Mouse (Mus musculus) frontal cortex, adult 2 months (tissue): ENCODE results near the gene Fgf7. TPM values are rescaled to one million over a fixed set of nuclear protein-coding genes. Genes with fewer than 3 reads are reported as not detected.

Source experiments
- DNase-seq, 2 experiments: peaks; one replicate each; pipeline ENCODE4 v3.0.0; 2022; ENCODE audit warnings: low spot score in 1 of 2; ENCODE audit errors: extremely low spot score in 1 of 2
- polyA plus RNA-seq: library from polyadenylated mRNA; depleted of rRNA; stranded (reverse); fragments of >200 nt; gene quantifications from 2 replicates; pipeline ENCODE4 v1.2.3, GENCODE M21; 2012; rRNA removed

Fgf7 gene
- polyA plus RNA-seq, result 1.5 and 1.9 TPM in 2 replicates

DNA sequence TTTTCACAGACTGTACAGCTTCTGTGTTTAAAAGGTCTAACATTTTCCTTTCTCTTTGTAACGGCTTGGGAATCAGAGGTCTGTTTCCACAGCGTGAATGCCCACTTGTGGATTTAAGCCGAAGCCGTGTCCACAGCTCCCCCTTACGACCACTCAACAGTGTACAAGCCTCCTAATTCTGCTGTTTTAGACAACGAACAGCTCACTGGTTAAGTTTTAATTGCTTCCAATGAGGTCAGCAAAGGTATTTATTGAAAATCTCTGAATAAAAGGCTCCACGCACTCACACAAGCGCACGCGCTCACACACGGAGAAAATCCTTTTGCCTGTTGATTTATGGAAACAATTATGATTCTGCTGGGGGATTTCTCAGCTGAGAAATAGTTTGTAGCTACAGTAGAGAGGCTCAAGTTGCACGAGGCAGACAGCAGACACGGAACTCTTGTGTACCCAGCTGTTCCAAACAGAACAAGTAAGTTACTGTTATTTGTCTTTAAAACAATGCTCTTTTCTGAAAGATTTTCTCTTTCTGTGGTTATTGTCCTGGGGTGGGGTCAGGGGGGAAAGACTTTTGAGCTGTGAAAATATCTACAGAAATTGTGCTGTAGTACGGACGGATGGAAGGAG lies at the start of gene Fgf7:
Gene Fgf7, plus strand, starts transcription at position 280 of the 627 bp plus-strand sequence.
- DNase-seq, result peak in 1 of 2 experiments; percentile 22

DNA sequence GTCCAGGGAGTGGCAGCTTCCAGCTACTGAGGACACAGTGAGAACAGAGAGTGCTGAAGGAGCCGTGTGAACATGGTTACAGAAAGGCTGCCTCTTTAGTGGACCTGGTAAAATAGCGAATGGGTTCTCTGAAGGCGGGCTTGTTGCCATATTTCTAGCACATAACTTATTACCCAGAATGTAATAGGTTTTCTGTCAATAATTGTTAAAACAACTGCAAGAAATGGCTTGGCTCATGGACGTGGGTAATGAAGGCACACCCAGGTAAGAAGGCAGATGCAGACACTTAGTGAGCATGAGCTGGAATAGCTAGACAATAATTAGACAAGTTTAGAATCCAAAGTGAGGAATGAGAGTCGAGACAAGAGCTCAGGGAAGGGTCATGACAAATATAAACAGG lies 32.2 kb upstream of the Fgf7 start:
- no peak for DNase-seq

DNA sequence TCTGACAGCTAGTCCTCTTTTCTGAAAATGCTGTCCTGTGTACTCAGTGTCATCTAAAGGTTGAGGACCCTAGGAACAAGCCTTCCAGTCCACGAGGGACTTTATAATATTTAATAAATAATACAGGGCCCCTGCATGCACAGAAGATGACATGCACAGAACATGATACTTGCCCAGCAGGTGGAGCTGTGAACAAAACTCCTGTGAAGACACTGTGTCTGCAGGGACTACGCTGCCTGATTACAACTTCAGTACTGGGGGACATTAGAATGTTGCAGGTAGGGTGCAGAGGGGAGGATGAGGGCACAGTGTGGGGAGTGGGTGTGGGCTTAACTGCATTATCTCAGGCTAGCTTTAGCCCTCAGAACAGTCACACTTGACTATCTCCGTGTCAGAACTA lies 28.4 kb upstream of the Fgf7 start:
- DNase-seq, result peak; percentile 36 to 81

DNA sequence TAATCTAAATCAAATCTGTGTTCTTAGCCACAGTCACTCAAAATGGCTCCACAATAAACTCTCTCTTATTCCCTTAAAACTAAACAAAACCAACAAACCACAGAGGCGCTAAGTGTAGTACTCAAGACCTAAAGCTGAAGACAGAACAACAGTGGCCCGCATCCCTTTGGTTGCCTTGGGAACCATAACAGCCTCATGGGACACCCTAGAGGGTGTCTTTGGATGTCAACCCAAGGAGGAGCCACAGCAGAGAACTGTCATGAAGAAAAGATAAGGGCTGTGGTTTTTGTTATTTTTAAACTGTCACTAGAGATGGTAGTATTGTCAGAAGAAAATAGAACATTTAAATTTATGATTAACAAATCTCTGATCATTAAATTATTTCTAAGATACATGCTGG lies 27.7 kb upstream of the Fgf7 start:
- DNase-seq, result no peak

DNA sequence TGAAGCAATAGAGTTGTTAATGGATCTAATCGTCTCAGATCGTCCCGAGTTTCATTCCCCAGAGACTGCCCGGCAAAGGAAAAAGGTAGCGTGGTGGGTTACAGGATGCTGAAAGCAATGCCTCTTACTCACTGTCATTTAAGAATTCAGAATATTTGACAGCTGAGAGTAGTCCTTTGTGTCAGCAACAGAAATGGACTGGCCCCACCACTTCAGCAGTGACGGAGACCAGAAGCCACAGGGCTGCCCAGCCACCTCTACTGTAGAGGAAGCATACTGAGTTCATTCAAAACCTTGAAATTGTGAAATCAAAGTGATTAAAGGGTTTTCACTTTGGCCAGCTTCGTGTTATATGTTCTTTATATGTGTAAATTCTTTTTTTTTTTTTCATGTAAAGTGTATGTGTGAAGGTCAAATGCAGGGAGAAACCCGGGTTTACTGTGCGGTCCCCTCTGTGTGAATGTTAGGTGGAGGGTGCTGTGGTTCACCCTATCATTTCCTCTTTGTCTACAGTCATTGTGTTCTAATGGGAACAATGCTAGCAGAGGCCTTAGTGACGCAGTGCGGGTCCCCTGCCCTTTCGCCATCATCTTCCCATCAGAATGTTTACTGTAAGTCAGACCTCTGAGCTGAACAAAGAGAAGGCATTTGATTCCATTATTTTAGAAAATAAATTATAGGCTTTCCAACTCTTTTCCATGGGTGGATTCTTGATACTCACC lies 19.3 kb upstream of the Fgf7 start:
- no peak for DNase-seq

DNA sequence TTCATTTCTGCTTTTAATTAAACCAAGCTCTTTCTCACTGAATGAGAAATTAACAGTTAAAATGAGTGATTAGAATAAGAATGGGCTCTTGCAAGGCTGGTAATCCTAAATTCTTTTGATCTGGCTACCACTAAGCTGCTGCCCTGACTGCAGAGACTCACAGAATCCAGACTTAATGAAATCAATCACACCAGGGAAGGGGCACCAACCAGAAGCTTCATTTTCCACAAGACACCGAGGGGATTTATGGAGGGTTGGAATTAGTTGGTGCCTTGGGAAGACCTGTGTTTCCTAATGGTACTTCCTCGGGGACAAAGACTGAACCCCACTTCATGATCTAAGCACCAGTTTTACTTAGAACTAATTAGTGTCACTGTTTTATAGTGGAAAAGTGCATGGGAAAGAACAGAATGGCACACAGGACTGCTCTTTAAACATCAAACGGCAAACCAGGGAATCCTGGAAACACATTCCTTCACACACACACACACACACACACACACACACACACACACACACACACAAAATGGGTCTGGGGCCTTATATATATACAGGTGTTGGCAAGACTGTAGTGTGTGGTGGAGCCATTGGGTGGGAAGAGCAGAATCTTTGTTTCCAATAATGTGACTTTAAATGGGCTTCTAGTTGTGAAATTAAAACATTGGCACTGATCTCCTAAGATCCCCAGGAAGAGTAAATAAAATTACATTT lies 18.5 kb upstream of the Fgf7 start:
- DNase-seq, result no peak

DNA sequence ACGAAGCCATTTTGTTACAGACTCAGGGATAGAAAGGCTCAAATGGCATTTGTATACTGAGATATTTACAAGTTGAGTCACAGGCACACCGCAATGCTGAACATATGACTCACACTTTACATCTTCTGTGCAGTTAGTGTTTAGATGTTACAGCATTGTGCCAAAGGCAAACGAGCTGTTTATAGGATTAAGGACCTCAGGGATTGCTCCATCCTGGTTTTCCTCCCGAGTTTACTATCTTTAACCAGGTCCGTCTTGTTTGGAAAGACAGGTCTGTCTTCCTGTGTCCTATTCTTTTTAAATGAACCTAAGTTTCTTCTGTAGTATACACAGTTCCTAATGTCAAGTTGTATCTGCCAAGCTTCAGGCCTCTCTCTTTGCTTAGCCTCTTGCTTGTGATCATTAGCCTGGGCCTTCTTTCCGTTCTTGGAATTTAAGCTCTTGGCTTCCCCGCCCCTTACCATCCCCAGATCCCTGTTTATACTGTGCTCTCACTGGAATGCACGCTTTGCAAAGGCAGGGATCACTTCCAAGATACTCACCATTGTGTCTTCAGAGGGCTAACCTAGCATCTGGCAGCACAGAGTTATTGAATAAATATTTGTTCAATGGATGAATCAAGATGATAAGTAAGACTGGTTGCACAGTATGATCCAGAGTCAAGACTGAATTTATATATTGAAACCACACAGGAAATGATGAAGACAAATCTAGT lies 3.1 kb upstream of the Fgf7 start:
- no peak for DNase-seq

DNA sequence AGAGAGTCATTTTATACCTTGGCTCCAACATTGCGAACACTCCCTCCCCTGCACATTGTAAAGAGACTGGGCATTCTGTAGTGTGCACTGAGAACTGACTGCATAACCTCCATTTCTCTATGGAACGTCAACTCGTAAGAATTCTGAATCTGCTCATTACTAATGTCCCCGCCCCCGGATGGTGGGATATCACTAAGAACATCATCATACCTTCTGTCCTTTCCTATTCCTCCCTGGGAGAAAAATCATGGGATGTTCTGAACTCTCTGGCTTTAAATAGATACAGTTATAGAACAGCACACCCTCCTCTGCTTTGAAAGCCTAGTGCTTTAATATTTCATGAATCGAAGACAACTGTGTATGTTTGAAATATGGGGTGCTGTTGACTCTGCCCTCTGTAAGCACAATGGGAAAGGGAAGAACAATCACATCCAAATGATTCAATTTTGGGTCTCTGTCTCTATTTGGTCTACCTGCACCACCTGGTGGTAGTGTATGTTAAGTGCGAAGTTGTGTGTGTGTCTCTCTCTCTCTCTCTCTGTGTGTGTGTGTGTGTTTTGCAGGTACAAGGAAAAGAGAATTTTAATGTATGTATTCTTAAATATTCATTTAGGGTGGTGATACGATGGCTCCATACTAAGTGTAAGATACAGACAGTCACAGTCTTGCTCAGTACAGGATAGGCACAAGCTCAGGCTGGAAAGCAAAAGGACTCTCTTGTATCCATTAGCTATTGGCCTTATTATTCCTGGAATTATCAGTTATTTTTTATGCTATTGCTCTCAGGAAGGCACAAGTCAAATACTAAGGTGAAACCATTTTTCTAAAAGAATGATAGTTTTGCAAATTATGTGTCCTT lies 1.1 kb upstream of the Fgf7 start:
- DNase-seq, result peak in 1 of 2 experiments; percentile 46

DNA sequence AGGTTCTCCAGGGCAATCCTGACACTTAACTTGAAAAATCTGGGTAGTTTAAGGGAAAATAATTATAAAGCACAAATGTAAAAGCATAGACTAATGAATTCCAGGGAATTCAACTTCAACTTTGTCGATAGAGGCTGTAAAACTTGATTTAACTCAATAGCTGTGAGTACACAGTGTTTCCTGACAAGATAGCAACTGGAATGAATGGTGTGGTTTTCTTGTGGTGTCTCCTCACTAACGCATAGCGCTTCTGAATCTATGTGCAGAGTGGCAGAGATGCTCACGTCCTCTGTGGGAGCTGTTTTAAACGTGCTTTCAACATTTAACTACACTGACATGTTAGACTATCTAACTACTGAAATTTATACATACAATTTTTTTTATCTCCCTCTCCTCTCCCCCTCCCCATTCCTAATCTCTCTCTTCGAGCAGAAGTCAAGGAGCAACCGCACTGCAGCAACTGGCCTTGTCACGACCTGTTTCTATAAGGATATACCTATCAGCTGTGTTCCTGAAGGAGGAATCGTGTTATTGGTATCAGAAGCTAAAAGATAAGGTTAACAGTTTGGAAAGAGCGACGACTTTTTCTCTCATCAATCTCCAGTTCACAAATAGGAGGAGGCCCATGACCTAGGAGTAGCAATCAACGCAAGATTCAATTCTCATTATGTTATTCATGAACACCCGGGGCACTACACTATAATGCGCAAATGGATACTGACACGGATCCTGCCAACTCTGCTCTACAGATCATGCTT lies 734 bp downstream of the Fgf7 start:
- DNase-seq, result no peak

DNA sequence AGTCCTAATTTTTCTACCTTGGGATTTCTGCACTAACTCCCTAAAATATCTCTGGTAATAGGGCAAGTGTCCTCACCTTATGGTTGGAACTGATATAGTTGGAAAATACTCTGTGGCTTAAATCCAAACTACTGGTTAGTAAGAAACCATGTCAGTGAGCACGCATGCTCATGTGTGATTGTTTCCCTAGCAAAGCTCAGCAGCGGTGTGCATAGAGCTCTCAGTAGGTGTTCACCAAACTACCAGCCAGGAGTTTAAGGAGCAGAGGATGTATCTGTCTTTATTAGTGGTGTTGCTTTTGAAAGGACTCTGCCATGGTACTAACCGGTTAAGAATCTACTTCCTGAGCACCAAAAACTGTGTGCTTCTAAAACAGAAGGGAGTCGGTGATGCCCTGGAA lies 1.7 kb downstream of the Fgf7 start:
- DNase-seq, result no peak

DNA sequence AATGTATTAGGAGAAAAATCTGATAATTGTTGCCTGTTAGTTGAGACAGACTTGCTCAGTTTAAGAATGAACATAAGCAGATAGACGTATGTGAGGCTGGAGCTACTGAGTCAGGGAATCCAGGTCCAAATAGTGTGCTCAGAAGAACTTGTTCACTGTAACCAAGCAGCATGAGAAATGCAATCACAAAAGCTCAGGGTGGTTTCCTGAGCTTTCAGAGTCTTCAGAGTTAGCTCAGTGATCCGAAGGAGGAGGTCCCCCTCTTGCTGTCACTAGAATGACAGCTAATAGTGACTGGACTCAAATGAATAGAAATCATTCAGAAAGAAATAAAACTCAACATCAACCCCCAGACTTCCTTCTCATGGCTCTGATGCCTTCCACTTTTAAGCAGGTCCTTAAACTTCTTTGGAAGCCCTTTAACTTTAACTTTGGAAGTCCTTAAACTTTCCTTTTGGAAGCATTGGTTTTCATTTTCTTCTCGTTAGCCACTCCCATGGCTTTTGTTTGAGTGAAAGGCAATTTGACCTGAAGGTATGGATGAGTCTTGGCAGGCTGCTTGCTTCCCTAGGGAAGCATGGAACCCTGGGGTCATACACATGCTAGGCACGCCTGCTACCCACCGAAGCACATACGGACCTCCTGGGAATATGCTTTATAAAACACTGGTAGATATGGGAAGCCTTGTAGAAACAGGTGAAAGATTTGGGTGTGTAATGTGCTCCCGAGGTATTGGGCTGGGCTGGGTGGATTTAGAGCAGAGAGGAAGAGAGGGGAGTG lies 4.0 kb downstream of the Fgf7 start:
- no peak for DNase-seq

DNA sequence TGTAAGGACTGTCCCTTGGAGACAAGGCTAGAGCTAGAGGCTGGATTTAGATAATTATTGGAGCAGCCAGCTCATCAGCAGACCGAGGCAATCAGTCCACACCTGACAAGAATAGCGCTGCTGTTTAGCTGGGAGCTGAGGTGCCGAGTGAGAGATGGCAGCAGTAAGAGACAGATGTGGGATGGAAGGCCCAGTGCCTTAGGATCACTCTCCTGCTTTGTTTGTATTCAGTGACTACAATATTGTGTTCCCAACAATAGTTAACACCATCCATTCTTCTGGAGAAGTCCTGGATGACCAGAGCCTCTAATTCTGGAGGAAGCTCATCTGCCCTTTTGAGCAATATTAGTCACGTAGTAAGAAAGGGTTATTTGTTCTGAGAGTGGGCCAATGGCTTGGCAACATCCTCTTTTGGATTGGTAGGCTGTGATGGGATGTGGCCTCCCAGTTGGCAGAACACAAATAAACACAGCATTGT lies 5.0 kb downstream of the Fgf7 start:
- DNase-seq, result peak in 1 of 2 experiments; percentile 5

DNA sequence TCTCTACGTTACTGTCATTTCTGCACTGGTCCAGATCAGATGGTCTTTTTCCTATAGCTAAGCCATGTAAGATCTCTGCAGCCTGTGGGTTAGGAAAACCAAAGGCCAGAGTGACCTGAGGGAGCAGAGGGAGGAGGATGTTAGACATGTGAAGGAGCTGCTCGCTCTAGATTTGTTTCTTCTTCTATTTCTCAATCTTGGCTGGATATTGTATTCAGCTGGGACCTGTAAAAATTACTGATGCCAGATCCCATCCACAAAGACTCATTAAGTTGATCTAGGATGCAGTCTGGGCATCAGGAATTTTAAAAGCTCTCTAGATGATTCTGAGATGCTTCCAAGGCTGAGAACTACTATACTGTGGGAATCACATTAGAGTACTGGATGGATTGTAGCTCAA lies 6.2 kb downstream of the Fgf7 start:
- no peak for DNase-seq

DNA sequence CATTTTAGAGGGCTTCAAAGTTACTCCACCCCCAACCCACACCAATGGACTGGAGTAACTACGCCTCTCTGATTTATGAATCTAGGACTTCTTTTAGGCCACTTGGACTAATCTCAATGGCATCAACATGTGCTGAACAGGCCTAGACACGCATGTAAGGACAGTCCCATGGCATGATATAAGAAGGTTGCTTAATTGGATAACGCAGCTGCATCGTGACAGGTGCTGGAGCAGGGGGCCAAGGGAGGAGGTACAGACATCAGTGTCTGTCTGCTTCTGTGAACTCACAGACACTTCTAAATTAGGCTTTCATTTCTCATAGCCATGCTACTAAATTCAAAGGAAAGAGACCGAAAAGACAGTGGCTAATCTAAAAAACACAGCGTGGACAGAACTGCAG lies 6.8 kb downstream of the Fgf7 start:
- DNase-seq, result no peak

DNA sequence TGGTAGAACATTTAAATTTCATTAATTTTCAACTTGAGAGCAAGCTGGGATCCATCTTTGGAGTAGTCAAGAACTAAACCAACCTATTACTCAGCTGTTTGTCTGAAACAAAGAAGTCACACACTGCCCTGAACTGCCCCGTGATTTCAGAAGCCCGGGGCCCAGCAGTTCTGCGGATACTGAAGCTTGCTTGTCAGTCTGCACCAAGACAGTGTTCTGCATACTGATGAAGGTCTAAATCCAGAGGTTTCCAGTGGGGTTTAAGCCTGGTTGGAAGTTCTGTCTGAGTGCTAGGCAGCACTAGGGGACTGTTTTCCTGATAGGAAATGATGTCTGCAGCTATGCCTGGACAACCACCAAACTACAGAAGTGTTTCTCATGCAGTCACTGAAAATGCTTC lies 8.2 kb downstream of the Fgf7 start:
- DNase-seq, result no peak

DNA sequence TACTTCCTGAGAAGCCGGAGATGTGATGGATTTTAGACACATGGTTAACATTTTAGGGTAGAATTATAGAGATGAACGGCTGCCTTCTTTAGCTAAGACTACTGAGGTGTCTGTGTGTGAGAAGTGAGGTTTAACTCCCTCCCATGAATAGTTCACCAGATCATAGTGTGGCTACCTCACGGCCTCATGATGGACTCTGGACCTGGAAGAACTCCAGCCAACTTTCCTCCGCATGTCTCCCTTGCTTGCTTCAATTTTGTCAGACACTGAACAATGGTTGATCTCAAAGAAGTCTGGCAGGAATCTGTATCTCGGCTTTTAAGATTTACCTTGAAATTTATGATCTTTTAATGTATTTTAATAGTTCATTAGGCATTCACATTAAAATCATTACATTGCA lies 11.2 kb downstream of the Fgf7 start:
- no peak for DNase-seq

DNA sequence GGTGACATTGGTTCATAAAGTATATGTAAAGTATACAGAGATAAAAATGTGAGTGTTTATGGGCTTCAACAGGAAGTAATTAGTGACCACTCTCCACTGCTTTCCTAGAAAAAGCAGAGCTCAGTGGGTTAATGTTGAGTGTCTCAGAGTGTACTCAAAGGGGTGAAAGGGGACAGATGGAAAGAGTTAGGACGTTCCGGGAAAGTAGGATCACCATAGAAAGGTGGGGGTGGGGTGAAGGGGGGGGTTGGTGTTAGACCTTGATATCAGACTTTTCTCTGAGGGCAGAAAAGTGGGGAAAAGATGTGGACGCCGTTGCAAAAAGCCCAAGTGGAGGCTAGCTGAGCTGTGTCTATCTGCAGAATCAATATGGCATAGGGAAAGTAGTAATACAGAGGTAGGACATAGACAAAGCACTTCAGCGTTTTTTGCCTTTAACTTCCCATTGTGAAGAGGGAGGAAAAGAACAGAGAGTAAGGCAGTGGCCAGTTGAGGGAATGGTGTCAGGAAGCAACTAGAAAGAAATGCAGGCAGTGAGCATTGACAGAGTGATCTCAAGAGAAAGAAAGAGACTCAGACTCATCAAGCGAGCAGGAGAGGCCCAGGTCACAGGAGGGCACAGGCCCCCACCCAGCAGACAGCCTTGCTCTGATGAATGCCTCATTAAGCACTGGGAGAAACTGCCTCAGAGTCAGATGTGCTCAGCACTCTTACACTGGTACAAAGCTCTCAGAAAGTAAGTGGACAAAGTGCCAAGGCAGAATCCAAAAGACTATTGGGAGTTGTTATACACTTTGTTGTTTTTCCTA lies 18.5 kb downstream of the Fgf7 start:
- DNase-seq, result no peak

DNA sequence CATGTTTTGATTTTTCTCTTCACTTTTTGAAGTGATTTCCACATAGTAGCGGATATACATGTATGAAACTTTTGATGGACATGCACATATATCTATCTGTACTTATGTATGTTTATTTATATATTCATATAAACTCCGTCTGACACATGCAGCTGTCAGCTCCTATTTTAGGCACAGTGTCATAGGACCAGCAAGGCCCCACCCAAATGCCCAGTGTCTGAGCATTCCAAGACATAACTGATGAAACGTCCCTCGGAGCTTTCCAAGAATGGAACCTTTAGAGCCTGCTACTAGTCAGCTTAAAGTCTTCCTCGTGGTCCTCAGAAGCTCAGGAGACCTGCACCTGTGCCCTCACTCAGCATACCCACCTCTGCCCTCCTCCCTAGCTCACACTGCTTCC lies 19.2 kb downstream of the Fgf7 start:
- DNase-seq, result no peak
